Mouse (Mus musculus) cortical plate, adult 2 months (tissue): ENCODE results near the gene Ech1. TPM values are rescaled to one million over a fixed set of nuclear protein-coding genes. Genes with fewer than 3 reads are reported as not detected.

Experiments
- H3K27ac ChIP-seq: fragments of 200-500 bp; 2 replicates; pipeline ENCODE4 v1.5.1; 2012; ENCODE audit warnings: low read length, control low read depth, inconsistent platforms; ENCODE audit not compliant: insufficient read depth
- H3K4me1 ChIP-seq: fragments of 200-500 bp; 2 replicates; pipeline ENCODE4 v1.6.1; 2011; ENCODE audit warnings: low read length; ENCODE audit not compliant: control insufficient read depth, insufficient read depth
- H3K4me3 ChIP-seq: fragments of 200-500 bp; 2 replicates; pipeline ENCODE4 v1.5.1; 2011; ENCODE audit warnings: mild to moderate bottlenecking, low read length, control low read depth; ENCODE audit not compliant: insufficient read depth
- CTCF ChIP-seq: fragments of 200-500 bp; IDR thresholded peaks from 2 replicates; pipeline ENCODE4 v1.5.1; 2011; ENCODE audit warnings: mild to moderate bottlenecking, control low read depth, low read length; ENCODE audit not compliant: insufficient read depth; ENCODE audit errors: extremely low read depth
- POLR2A ChIP-seq: fragments of 200-500 bp; IDR thresholded peaks from 2 replicates; pipeline ENCODE4 v1.6.1; 2011; ENCODE audit warnings: mild to moderate bottlenecking, low read length, control low read depth; ENCODE audit not compliant: insufficient read depth; ENCODE audit errors: extremely low read depth
- polyA plus RNA-seq: library from polyadenylated mRNA; depleted of rRNA; stranded (reverse); fragments of >200 nt; gene quantifications from 2 replicates; pipeline ENCODE4 v1.2.3, GENCODE M21; 2012

Gene Ech1
- polyA plus RNA-seq, 1 experiment: 92.9 TPM

GRCm38 (mm10) chr7:28826402-28826772 is 1.4 kb downstream of the Ech1 start:
- Histone ChIP-seq H3K4me3 (no peak overlapping the region), H3K27ac (no peak overlapping the region), H3K4me1 (peaks cover 3% of the 10 kb centered on the region)
- no peak for TF ChIP-seq POLR2A

GRCm38 (mm10) chr7:28827338-28827737 is 2.3 kb downstream of the Ech1 start:
- no peak overlapping the region for H3K4me3 ChIP-seq
- TF ChIP-seq POLR2A: no peak
- TF ChIP-seq CTCF: no peak
- peaks cover 3% of the 10 kb centered on the region for H3K4me1 ChIP-seq
- no peak overlapping the region for H3K27ac ChIP-seq

DNA sequence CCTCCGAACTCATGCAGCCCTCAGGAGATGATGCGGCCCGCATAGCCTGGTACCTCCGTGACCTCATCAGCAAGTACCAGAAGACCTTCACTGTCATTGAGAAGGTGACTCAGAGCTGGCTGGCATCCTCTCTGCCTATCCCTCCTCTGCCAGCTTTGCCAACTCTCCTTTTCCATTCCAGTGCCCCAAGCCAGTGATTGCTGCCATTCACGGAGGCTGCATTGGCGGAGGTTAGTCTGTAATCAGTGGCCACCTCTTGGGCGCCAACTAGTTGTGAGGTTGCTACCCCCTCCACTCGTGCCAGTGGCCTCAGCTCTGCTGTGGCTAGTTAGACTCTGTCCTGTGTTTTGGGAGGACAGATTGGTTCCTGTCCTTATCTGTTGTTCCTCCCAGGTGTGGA is 4.8 kb downstream of the Ech1 start:
- Histone ChIP-seq H3K4me1 (peaks cover 1% of the 10 kb centered on the region; the same call in 1 of the 2 replicates), H3K27ac (no peak overlapping the region), H3K4me3 (no peak overlapping the region)
- TF ChIP-seq POLR2A: no peak
- TF ChIP-seq CTCF: no peak

DNA sequence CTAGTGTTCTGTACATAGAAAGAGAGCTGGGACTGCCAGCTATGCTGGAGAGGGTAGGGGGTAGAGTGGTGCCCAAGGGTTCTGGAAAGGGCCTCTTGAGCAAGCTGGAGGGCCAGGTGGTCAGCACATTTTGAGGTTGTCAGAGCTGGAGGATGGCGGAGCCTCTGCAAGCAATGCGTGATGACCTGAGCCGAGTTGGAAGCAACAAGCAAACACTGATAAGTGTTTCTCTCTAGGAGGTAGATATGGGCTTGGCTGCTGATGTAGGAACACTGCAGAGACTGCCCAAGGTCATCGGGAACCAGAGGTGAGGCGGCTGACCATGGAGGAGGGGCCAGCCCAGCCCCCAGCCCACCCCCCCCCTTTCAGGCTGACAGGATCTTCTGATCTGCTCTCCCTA is 6.0 kb downstream of the Ech1 start:
- TF ChIP-seq POLR2A (no peak), CTCF (no peak)
- Histone ChIP-seq H3K27ac (no peak overlapping the region), H3K4me3 (no peak overlapping the region), H3K4me1 (no peaks in the 10 kb centered on the region; the same call in 1 of the 2 replicates)

- H3K4me3 ChIP-seq: no peak overlapping the region
- H3K4me1 ChIP-seq: no peaks in the 10 kb centered on the region; the same call in 1 of the 2 replicates
- no peak for TF ChIP-seq POLR2A
- TF ChIP-seq CTCF: no peak
- H3K27ac ChIP-seq: no peak overlapping the region
These were observed 6.6 kb downstream of the Ech1 start for GRCm38 (mm10) chr7:28831411-28832125.

DNA sequence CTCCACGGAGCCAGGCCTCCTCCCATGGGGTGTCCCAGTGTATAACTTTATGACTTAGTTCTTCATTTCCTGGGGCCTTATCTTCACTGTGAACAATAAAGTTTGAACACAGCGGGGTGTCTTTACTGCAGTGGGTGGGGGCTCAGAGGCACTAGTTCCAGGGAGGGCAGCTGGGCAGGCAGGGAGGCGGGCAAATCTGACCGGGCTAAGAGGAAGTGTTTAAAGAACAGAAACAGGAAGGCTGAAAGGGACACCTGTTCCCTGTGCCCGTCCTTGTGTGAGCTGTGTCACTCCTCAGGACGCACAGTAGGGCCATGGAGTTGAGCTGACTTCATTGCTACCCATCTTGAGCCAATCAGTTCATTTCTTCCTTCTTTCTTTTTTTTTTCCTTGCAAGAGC is 7.1 kb downstream of the Ech1 start:
- TF ChIP-seq CTCF (no peak), POLR2A (no peak)
- Histone ChIP-seq H3K27ac (no peak overlapping the region), H3K4me3 (no peak overlapping the region), H3K4me1 (no peaks in the 10 kb centered on the region; the same call in 1 of the 2 replicates)

DNA sequence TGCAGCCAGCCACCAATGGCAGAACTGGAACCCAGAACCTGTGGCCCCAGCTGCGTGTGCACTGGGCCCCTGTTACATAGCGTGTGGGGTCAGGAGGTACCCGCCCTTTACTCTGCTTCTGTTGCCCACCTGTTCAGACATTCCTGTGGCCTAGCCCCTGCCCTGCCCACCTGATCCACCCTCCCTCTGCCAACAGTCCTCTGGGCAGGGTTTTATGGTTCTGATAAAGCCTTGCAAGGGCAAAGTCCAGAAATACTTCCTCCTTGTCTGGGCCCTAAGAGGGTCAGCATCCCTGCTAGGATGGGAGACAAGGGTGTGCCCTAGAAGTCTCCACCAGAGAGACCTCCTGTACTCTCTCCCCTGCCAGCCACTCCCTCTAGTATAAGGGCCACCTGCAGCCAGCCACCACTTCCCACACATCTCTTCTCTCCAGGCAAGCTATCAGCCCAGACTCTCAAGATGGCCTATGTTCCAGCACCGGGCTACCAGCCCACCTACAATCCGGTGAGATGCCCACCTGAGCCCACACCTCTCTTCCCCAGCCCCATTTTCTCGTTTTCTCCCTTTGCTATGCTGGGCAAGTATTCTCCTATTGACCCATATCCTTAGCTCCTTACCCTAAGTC is 8.8 kb downstream of the Ech1 start, which contains the start of gene Lgals4:
Gene Lgals4, plus strand, starts transcription at position 132 of the 625 bp plus-strand sequence.
- TF ChIP-seq POLR2A (no peak), CTCF (no peak)
- no peaks in the 10 kb centered on the region; the same call in 1 of the 2 replicates for H3K4me1 ChIP-seq
- no peak within 1 kb of the TSS for H3K27ac ChIP-seq
- H3K4me3 ChIP-seq: no peak within 1 kb of the TSS

DNA sequence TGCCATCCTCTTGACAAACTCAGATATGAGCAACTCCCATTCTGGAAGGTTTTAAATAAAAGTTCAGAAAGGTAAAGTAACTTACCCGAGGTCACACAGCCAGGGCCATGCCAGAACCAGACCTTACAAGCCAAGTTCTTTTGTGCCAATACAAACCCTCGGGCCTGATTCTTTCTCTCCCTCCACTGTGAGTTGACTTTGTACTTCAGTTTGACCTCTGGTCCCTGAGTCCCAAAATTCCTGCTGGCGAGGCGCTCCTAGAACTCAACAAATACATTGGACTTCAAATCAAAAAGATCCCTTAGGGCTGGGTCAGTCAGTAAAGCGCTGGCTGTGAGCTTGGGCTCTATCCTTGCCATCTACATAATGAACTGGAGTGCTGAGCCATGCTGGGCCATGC is 11.9 kb downstream of the Ech1 start:
- TF ChIP-seq CTCF: no peak
- no peak for TF ChIP-seq POLR2A
- Histone ChIP-seq H3K27ac (no peak overlapping the region), H3K4me3 (no peak overlapping the region), H3K4me1 (no peaks in the 10 kb centered on the region)

DNA sequence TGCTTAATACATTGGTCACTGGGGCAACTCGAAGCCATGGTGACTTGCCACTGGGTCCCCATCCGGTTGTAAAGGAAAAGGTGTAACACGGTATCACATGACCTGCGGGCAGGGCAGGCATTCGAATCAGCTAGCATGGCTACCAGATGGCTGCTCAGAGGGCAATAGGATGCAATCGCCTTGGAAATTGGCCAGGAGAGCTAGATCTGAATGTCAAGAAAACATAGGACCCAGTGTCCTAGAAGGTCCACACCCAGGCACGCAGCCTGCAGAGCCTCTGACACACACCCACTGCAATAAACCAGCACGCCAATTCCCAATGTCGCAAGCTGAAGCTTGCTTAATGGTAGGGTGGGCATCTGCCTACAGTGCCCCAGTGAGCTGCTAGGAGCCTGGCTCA is 13.3 kb downstream of the Ech1 start:
- TF ChIP-seq POLR2A: no peak
- no peak for TF ChIP-seq CTCF
- H3K4me3 ChIP-seq: no peak overlapping the region
- H3K4me1 ChIP-seq: no peaks in the 10 kb centered on the region
- no peak overlapping the region for H3K27ac ChIP-seq

- Histone ChIP-seq H3K4me1 (no peaks in the 10 kb centered on the region), H3K27ac (no peak overlapping the region), H3K4me3 (no peak overlapping the region)
- TF ChIP-seq POLR2A (no peak), CTCF (no peak)
These were observed 22.3 kb downstream of the Ech1 start for GRCm38 (mm10) chr7:28847273-28847672.
